Mouse (Mus musculus) cerebellum, adult 9-10 months (tissue): ENCODE data around the gene Nmnat1.
A peak's percentile ranks its signal among the peaks of the same experiment; 100 is the strongest.
"Not testable (repeated sequence)": the region's sequence is repeated elsewhere in the genome, so short reads cannot be mapped to it uniquely, and the experiment has no call there.

Experiments used
- DNase-seq: peaks from one replicate; pipeline ENCODE4 v3.0.0; 2022

Nmnat1 gene

GRCm38 (mm10) chr4:149487729-149488128, 2.7 kb upstream of the Nmnat1 start:
- DNase-seq = no peak

- DNase-seq = peak; percentile 33
Measured at GRCm38 (mm10) chr4:149485825-149486206, 814 bp upstream of the Nmnat1 start.

GRCm38 (mm10) chr4:149484566-149484965, 436 bp downstream of the Nmnat1 start:
- no peak for DNase-seq

- DNase-seq = no peak
Measured at GRCm38 (mm10) chr4:149477078-149477477, 7.9 kb downstream of the Nmnat1 start, which contains the start of gene Tmem274. Tmem274 (plus strand) TSS chr4:149477378.

DNA sequence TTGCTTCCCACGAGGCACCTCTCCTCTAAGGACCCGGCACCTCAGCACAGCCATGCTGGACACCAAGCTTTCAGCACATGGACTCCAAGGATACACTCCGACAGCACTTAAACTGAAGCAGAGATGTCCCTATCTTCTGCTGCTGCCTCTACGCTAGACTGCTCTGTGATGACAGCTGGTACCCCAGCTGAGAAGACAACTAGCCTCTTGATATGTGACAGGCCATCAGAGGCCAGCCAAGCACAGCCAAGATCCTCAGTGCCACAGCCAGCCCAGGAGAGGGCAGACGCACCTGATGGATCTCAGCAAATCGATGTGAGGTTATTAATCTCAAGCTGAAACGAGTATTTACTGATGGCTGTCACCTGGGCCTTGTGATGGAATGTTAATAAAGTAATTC, 9.9 kb downstream of the Nmnat1 start:
- no peak for DNase-seq

DNA sequence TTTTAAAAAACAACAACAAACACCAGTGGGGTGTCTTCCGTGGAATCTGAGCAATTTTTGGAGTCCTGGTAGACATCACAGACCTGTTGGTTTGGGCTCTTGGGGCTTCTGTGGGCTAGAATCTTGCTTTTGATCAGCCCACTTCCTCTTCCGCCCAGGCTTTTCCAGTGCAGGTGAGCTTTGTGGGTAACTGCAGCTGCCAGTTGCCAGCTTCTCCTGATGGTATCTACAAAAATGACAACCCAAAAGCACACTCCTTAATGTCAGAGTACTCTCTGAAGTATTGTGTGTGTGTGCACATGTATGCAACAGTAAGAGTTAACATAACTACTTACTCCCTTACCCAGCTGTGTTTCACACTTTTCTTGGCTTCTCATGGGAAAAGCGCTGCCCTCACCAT, 15.4 kb downstream of the Nmnat1 start:
- no peak for DNase-seq

- no peak for DNase-seq
Measured at GRCm38 (mm10) chr4:149463435-149463950, 21.5 kb downstream of the Nmnat1 start.

GRCm38 (mm10) chr4:149462305-149462971, 22.6 kb downstream of the Nmnat1 start:
- DNase-seq = no peak

- peak; percentile 82 for DNase-seq
Measured at GRCm38 (mm10) chr4:149461579-149462304, 23.3 kb downstream of the Nmnat1 start.

GRCm38 (mm10) chr4:149460475-149460874, 24.5 kb downstream of the Nmnat1 start:
- not testable (repeated sequence) for DNase-seq

- DNase-seq = no peak
Measured at GRCm38 (mm10) chr4:149459425-149459824, 25.6 kb downstream of the Nmnat1 start.

GRCm38 (mm10) chr4:149458526-149458925, 26.5 kb downstream of the Nmnat1 start:
- DNase-seq = no peak

DNA sequence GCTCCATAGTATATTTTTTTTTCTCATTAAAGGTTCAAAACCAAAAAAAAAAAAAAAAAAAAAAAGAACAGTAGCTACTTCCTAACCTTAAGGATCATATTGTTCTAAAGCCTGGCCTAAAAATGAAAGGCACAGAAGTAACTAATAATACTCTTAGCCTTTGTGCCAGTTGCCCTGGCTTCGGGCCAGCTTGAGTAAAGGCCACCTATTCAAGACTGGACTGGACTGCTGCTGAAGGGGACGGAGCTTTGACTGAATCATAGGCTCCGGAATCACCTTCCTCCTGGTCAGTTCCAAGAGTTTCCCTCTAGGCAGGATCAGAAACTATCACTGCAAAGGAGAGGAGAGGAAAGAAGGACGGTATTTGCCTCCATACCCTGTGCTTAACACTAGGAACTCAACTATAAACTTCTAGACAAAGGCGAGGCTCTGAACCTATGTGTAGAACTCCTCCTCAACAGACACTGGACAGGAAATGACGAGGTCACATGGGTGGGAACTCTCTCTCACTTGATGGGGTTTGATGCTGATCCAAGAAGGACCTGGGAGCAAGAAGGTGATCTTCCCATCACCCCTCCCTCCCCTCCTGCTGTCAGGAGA, 27.1 kb downstream of the Nmnat1 start:
- DNase-seq = no peak

DNA sequence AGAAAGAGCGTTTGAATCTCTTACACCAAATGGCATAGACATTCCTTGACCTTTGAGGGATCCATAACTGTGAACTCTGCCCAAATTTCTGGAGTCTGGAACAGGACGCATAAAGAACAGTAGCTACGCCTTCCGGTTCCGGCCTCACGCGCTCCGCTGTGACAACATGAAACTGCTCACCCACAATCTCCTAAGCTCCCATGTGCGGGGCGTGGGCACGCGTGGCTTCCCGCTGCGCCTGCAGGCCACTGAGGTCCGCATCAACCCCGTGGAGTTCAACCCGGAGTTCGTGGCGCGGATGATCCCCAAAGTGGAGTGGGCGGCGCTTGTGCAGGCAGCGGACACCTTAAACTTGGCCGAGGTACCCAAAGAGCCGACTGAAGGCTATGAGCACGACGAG, 27.8 kb downstream of the Nmnat1 start:
- not testable (repeated sequence) for DNase-seq

- DNase-seq = no peak
Measured at GRCm38 (mm10) chr4:149454879-149455278, 30.1 kb downstream of the Nmnat1 start, which contains the start of gene Rbp7. Rbp7 (minus strand) TSS chr4:149454978.

DNA sequence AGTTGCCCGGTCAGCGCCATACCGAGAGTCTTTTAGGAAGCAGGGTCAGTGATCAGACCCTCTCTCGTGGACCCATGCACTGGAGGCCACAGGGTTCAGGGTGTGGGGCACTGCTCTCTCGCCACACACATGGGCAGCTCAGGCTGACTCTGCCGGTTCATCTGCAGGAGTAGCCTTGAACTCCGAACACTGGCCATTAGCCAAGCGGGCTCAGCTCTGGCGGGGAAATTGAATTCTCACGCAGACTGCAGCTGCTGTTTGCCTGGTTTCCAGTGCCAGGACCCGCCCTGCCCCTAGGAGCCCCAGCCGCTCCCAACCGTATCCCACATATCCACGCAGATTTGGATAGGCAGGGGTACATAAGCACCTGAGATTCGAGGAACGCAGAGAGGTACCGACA, 30.7 kb downstream of the Nmnat1 start:
- DNase-seq = no peak

DNA sequence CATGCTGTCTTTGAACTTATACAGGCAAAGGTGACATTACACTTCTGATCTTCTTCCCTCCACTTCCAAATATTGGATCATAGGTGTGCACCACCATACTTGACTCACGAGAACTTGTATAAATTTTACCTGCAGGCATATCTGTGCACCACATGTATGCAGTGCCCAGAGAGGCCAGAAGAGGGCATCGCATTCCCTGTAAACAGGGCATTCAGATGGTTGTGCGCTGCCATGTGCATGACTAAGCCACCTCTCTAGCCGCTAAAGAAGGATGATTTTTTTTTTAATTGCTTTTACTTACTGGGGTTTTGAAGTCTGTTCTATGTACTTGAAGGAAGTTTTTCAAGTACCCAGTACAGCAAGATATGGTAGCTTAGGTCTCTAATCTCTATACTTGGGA, 31.3 kb downstream of the Nmnat1 start:
- no peak for DNase-seq

- no peak for DNase-seq
Measured at GRCm38 (mm10) chr4:149450636-149451035, 34.4 kb downstream of the Nmnat1 start.

DNA sequence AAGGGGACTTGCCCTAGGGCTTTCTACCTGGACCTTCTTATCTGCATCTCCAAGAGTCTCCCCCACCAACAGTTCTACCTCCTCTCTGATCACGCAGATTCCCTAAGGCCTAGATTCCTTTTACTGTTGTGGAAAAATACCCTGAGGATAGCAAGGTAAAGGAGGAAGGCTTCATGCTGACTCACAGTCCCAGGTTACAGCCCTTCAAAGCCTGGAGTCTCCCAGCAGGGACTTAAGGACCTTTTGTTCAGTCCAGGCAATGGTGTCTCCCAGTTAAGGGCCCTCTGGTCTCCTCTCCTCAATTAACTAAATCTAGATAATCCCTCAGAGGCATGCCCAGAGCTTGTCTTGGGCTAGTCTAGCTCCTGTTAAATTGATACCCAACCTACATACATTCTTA, 38.7 kb downstream of the Nmnat1 start:
- no peak for DNase-seq

GRCm38 (mm10) chr4:149445868-149446267, 39.1 kb downstream of the Nmnat1 start:
- peak; percentile 64 for DNase-seq

GRCm38 (mm10) chr4:149444964-149445701, 39.9 kb downstream of the Nmnat1 start:
- peak; percentile 92 for DNase-seq

DNA sequence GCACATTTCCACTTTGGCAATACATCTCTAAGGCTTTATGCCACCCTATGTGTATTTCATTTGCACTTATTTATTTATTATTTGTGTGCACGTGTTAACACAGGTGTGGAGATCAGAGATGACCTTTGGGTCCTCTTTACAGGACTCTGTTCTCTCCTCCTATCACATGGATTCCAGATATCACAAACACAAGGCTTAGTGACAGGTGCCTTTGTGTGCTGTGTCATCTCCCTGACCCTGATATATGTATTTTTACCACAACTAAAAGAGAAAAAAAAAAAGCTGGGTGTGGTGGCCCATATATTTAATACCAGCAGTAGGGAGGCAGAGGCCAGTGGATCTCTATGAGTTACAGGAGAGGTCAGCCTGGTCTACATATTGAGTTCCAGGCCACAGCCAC, 40.5 kb downstream of the Nmnat1 start:
- no peak for DNase-seq

- DNase-seq = no peak
Measured at GRCm38 (mm10) chr4:149442436-149442835, 42.6 kb downstream of the Nmnat1 start.
